Mouse (Mus musculus): ENCODE data around the gene Fbxl3.

Gene Fbxl3

DNA sequence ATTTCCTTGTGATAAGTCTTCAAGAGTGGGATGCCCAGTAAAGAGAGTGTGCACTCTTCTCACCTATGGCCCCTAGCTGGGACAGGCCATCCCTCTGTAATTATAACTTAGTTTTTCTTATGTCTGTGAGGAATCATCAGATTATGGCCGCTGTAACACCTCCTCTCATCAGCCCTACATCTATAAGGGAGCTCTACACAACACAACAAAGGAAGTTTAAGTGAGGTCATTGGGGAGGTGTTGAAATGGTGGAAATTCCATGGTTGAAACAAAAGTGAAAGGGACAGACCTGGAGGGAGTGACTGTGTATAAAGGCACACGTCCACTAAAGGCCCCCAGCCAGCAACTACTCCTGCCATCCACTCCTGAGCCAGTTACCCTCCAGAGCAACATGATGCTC, 52.7 kb downstream of the Fbxl3 start, which contains the start of gene Acod1:
Acod1 (plus strand) TSS at position 301 of the 400 bp plus-strand sequence.
- no peak for DNase-seq (ENCODE audit: low read depth, low spot score)

DNA sequence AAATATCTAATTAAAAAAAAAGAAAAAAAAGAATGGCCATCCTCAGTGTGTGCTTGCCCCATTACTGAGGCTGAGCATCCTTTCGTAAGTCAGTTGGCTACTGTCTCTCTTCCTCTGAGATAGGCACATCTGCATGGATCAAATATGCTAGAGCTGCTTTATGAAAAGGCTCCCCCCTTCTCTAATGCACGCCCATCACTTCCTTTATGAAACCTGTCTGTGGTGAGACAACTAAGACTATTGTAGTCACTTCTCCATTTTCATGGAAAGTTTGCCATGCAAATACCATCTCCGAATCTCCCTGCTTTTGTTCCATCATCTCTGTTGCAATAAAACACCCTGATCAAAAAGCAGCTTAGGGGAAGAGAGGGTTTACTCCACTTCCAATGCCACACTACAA, 62.4 kb downstream of the Fbxl3 start:
- no peak for DNase-seq (ENCODE audit: low read depth, low spot score)

DNA sequence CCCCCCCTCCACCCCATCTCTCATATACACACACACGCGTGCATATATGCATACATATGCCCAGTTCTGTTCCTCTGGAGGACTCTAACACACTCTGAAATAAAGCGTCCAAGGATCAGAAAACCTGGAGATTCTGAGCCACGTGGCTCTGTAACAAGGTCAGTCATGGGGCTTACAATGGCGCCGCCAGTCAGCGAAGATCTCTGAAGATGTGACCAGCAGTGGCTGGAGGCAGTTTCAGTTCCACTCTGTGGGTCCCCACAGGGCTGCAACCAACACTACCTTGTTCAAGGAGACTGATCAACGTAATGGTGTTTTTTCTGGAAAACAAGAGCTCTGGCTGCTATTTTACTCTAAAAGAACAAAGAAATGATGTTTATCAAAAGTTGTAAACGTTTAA, 65.3 kb downstream of the Fbxl3 start:
- DNase-seq (ENCODE audit: low read depth, low spot score): no peak

DNA sequence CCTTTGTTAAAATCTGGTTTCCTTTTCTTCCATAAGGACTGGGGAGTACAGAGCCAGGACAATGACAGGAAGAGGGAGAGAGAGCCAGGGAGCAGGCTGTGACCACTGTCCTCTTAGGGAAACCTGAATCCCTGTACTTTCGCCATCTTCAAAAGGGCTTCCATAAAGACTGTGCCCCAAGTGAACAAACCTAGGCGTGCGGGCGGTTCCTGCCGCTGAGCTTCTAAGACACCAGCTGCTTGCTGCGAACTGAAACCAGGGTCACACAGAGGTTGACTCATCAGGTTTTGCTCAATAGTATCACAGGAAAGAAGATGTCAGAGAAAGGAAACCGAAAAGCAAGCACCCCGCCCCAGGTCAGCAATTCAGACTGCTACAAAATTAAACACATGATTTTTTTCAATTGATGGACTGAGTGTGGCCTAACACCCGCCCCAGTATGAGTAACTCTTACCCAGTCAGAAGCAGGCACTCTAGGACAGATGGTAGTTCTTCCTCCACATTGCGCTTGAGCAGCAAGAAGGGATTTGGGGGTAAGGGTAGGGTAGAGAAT, 66.0 kb downstream of the Fbxl3 start:
- DNase-seq (ENCODE audit: low read depth, low spot score): no peak

Data from telencephalon, adult 2 months (tissue).